Mouse (Mus musculus) liver, embryonic 16.5 days (tissue): ENCODE results near the gene Zc3h7a. TPM values are rescaled to one million over a fixed set of nuclear protein-coding genes. Genes with fewer than 3 reads are reported as not detected.

Experiments used
- ATAC-seq: fragments of 200-750 bp; cut with Nextera tagmentation; 2 replicates; pipeline ENCODE4 v1.8.0; 2017; ENCODE audit warnings: low read depth, mild to moderate bottlenecking, moderate number of reproducible peaks, moderate library complexity
- H3K27ac ChIP-seq: fragments of 300-500 bp; sonication (generic); 2 replicates; pipeline ENCODE4 v1.5.1; 2014; ENCODE audit warnings: mild to moderate bottlenecking, low read length
- H3K27me3 ChIP-seq: fragments of 300-500 bp; sonication (generic); 2 replicates; pipeline ENCODE4 v1.6.1; 2014; ENCODE audit warnings: low read depth, low read length, mixed read lengths; ENCODE audit not compliant: control insufficient read depth, insufficient read depth
- H3K36me3 ChIP-seq: fragments of 300-500 bp; sonication (generic); 2 replicates; pipeline ENCODE4 v1.6.1; 2014; ENCODE audit warnings: mild to moderate bottlenecking; ENCODE audit not compliant: control insufficient read depth, insufficient read depth
- H3K4me1 ChIP-seq: fragments of 300-500 bp; sonication (generic); 2 replicates; pipeline ENCODE4 v1.6.1; 2014; ENCODE audit warnings: low read depth, low read length, mixed read lengths; ENCODE audit not compliant: control insufficient read depth
- H3K4me2 ChIP-seq: fragments of 300-500 bp; sonication (generic); 2 replicates; pipeline ENCODE4 v1.6.1; 2014; ENCODE audit warnings: low read depth, low read length, mixed read lengths
- H3K4me3 ChIP-seq: fragments of 300-500 bp; sonication (generic); 2 replicates; pipeline ENCODE4 v1.5.1; 2014; ENCODE audit warnings: low read depth, mild to moderate bottlenecking, low read length
- H3K9ac ChIP-seq: fragments of 300-500 bp; sonication (generic); 2 replicates; pipeline ENCODE4 v1.6.1; 2014; ENCODE audit warnings: low read depth, low read length
- H3K9me3 ChIP-seq: fragments of 300-500 bp; sonication (generic); replicated peaks from 2 replicates; pipeline ENCODE4 v1.6.1; 2016; ENCODE audit warnings: low read length; ENCODE audit not compliant: control insufficient read depth
- WGBS: fragments of 180-500 bp; shearing (Covaris S2); extraction: QIAGEN DNeasy Blood & Tissue Kit; methylation state at CpG from one replicate; pipeline ENCODE4 v1.1.7; 2014; ENCODE audit not compliant: insufficient replicate concordance; 5-methylcytosine and 5-hydroxymethylcytosine counted together
- polyA plus RNA-seq: library from polyadenylated mRNA; unstranded; fragments of >200 nt; fragmentation: Nextera tagmentation; extraction: Ambion mirVana; gene quantifications from 2 replicates; pipeline ENCODE4 v1.2.1, GENCODE M21; 2015

The Zc3h7a gene
- polyA plus RNA-seq, 1 experiment from 2014 or later = 37.8 TPM

- H3K4me1 ChIP-seq = peaks cover under 1% of the 10 kb centered on the region; the same call in 1 of the 2 replicates
- 84% methylated on average over 2 of the region's 2 CpGs for WGBS
- no peak overlapping the region for H3K4me2 ChIP-seq
- H3K27ac ChIP-seq = no peak overlapping the region
- ATAC-seq = no peak
- H3K27me3 ChIP-seq = no peaks in the 10 kb centered on the region
- peaks cover 50% of the 10 kb centered on the region for H3K36me3 ChIP-seq
- no peaks in the 10 kb centered on the region for H3K9me3 ChIP-seq
- H3K9ac ChIP-seq = no peak overlapping the region
- H3K4me3 ChIP-seq = no peak overlapping the region
Observed at GRCm38 (mm10) chr16:11193231-11193630, 17.0 kb upstream of the Zc3h7a start.

- no peak overlapping the region for H3K9ac ChIP-seq
- no peaks in the 10 kb centered on the region for H3K4me1 ChIP-seq
- peaks cover 25% of the 10 kb centered on the region for H3K36me3 ChIP-seq
- 73% methylated on average over 7 of the region's 7 CpGs for WGBS
- ATAC-seq = no peak
- H3K4me2 ChIP-seq = no peak overlapping the region
- H3K27ac ChIP-seq = no peak overlapping the region
- no peak overlapping the region for H3K4me3 ChIP-seq
- no peaks in the 10 kb centered on the region for H3K27me3 ChIP-seq
- no peaks in the 10 kb centered on the region for H3K9me3 ChIP-seq
Observed at GRCm38 (mm10) chr16:11190150-11190549, 14.0 kb upstream of the Zc3h7a start.

- no peak overlapping the region for H3K27ac ChIP-seq
- ATAC-seq = no peak
- no peak overlapping the region; the same call in 1 of the 2 replicates for H3K9ac ChIP-seq
- H3K4me1 ChIP-seq = peaks cover 18% of the 10 kb centered on the region
- H3K36me3 ChIP-seq = no peaks in the 10 kb centered on the region
- no peak overlapping the region for H3K4me3 ChIP-seq
- no peaks in the 10 kb centered on the region for H3K9me3 ChIP-seq
- H3K27me3 ChIP-seq = no peaks in the 10 kb centered on the region
- peak overlapping the region; percentile 81 for H3K4me2 ChIP-seq
- WGBS = 53% methylated on average over 2 of the region's 2 CpGs
Observed at GRCm38 (mm10) chr16:11177404-11177803, 1.2 kb upstream of the Zc3h7a start.

- Histone ChIP-seq H3K9ac (peak overlapping the region; percentile 97), H3K4me3 (peak overlapping the region; percentile 97), H3K27me3 (no peaks in the 10 kb centered on the region), H3K27ac (peak overlapping the region; percentile 96), H3K4me2 (peak overlapping the region; percentile 81), H3K36me3 (no peaks in the 10 kb centered on the region), H3K9me3 (no peaks in the 10 kb centered on the region), H3K4me1 (peaks cover 23% of the 10 kb centered on the region)
- 5% methylated on average over 4 of the region's 4 CpGs for WGBS
- ATAC-seq = no peak
Observed at GRCm38 (mm10) chr16:11176884-11177244, 671 bp upstream of the Zc3h7a start.

GRCm38 (mm10) chr16:11175489-11176207 lies 545 bp downstream of the Zc3h7a start:
- Histone ChIP-seq H3K36me3 (no peaks in the 10 kb centered on the region), H3K27me3 (no peaks in the 10 kb centered on the region), H3K4me1 (peaks cover 31% of the 10 kb centered on the region), H3K9me3 (no peaks in the 10 kb centered on the region), H3K27ac (peak overlapping the region; percentile 96), H3K4me3 (peak overlapping the region; percentile 97), H3K4me2 (peak overlapping the region; percentile 81), H3K9ac (peak overlapping the region; percentile 97)
- WGBS = under 1% methylated on average over 72 of the region's 72 CpGs
- ATAC-seq = peak; percentile 67

- ATAC-seq = no peak
- Histone ChIP-seq H3K4me1 (peaks cover 31% of the 10 kb centered on the region), H3K27ac (peak overlapping the region; percentile 96), H3K36me3 (no peaks in the 10 kb centered on the region), H3K27me3 (no peaks in the 10 kb centered on the region), H3K4me3 (peak overlapping the region; percentile 97), H3K9ac (peak overlapping the region; percentile 97), H3K9me3 (no peaks in the 10 kb centered on the region), H3K4me2 (peak overlapping the region; percentile 81)
- 3% methylated on average over 9 of the region's 9 CpGs for WGBS
Observed at GRCm38 (mm10) chr16:11175100-11175488, 1.1 kb downstream of the Zc3h7a start.

GRCm38 (mm10) chr16:11174671-11175081 lies 1.5 kb downstream of the Zc3h7a start:
- Histone ChIP-seq H3K27ac (peak overlapping the region; percentile 55), H3K36me3 (no peaks in the 10 kb centered on the region), H3K27me3 (no peaks in the 10 kb centered on the region), H3K9me3 (no peaks in the 10 kb centered on the region), H3K4me1 (peaks cover 31% of the 10 kb centered on the region), H3K4me3 (peak overlapping the region; percentile 97), H3K9ac (peak overlapping the region; percentile 97; the same call in 1 of the 2 replicates), H3K4me2 (peak overlapping the region; percentile 81)
- ATAC-seq = no peak
- 6% methylated on average over 10 of the region's 10 CpGs for WGBS

GRCm38 (mm10) chr16:11171679-11172078 lies 4.5 kb downstream of the Zc3h7a start:
- H3K27ac ChIP-seq = peak overlapping the region; percentile 7; the same call in 1 of the 2 replicates
- no peaks in the 10 kb centered on the region for H3K36me3 ChIP-seq
- no peak overlapping the region for H3K4me2 ChIP-seq
- no peak overlapping the region for H3K4me3 ChIP-seq
- no peaks in the 10 kb centered on the region for H3K9me3 ChIP-seq
- 82% methylated on average over 6 of the region's 6 CpGs for WGBS
- H3K27me3 ChIP-seq = no peaks in the 10 kb centered on the region
- no peak overlapping the region for H3K9ac ChIP-seq
- no peak for ATAC-seq
- peaks cover 25% of the 10 kb centered on the region for H3K4me1 ChIP-seq

- no peak for ATAC-seq
- WGBS = 58% methylated on average over 2 of the region's 2 CpGs
Observed at GRCm38 (mm10) chr16:11166431-11166830, 9.8 kb downstream of the Zc3h7a start.

More at GRCm38 (mm10) chr16:11166431-11166830, 9.8 kb downstream of the Zc3h7a start:
- Histone ChIP-seq H3K9me3 (no peaks in the 10 kb centered on the region), H3K4me3 (no peak overlapping the region), H3K36me3 (0 out of 2 replicates have a peak, but pooled peaks cover 2% of the 10 kb centered on the region), H3K9ac (no peak overlapping the region), H3K4me1 (peaks cover 4% of the 10 kb centered on the region), H3K27ac (no peak overlapping the region), H3K27me3 (no peaks in the 10 kb centered on the region), H3K4me2 (no peak overlapping the region)
